Mouse (Mus musculus) granulocyte monocyte progenitor cell, adult 5-6 weeks (primary cell): ENCODE results near the gene Pak7. TPM values are rescaled to one million over a fixed set of nuclear protein-coding genes. Genes with fewer than 3 reads are reported as not detected.
"Not testable (repeated sequence)": the region's sequence is repeated elsewhere in the genome, so short reads cannot be mapped to it uniquely, and the experiment has no call there.

ENCODE experiments used
- ATAC-seq: replicated peaks from 2 replicates; pipeline ENCODE4 v1.8.0; 2016; ENCODE audit warnings: mild to moderate bottlenecking, moderate TSS enrichment, inconsistent platforms; ENCODE audit not compliant: poor library complexity, severe bottlenecking
- total RNA-seq, 2 experiments: library from RNA; stranded (forward) in 1 of 2; stranded (reverse) in 1 of 2; fragments of 200-712, 200-1000 nt in 1 of 2; fragments of >200 nt in 1 of 2; fragmentation: Nextera tagmentation in 1 of 2; gene quantifications; 2 replicates each; pipeline ENCODE4 v1.2.3; 2014 to 2017

The Pak7 gene
- not detected in 2 replicates for total RNA-seq (2014; fragmentation: Nextera tagmentation)
- total RNA-seq (2017), result not detected in 2 replicates

DNA sequence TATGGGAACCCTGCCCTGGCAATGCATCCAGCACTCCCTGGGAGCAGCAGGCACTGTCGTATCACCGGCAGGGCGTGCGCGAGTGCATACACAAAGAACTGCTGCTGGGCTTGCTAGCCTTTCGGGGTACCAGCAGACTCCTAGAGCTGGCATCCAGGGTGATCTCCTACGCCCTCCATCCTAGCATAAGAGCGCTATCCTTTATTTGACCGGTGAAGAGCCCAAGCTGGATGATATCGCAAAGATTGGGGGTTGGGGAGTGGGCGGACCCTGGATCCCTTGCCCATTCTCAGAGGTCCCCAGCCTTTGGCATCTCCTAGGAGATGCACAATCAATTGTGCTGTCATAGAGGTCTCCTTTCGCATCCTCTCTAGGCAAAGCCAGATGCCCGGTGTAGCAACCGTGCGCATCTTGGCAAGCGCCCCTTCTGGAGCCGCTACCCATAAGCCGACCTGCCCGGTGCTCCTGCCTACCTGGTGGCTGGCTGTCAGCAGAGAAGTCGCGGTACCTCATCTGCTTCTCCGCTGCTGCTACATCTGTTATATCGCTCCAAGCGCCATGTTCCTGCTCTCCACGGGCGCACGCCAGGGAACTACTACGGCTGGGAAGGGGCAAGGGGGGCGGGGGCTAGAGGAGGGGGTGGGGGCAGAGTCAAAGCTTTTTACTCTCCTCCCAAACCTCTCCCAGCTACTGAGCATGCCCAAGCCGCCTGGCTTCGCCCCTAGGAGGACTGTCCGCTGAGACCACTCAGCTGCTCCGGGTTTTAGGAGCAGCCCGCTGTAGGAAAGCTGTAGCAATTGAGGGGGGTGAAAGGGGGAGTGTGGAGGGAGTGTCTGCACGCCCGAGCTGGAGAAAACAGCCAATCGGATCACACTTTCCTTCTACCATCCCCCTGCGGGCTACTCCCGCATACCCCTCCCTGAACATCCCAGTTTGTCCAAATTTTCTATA lies at the start of gene Pak7:
Gene Pak7 (minus strand): TSS at position 787 of the 951 bp plus-strand sequence.
- no peak for ATAC-seq

DNA sequence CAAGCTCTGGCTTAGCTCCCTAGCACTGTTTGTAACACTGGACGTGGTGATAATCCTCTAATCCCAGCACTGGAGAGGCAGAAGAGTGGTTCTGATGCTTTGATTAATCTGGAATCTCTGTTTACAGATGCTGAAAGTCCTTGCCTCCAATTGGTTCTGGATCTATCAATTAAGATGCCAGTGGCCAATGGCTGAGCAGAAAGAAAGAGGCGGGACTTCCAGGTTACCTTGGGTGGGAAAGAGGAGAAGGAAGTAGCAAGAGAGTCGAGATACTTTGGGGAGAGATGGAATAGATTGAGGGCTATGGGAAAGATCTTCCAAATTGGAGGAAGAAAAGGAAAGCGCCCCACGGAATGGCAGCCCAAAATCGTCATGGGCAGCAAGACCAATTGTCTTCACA lies 37.8 kb upstream of the Pak7 start:
- ATAC-seq, result no peak

DNA sequence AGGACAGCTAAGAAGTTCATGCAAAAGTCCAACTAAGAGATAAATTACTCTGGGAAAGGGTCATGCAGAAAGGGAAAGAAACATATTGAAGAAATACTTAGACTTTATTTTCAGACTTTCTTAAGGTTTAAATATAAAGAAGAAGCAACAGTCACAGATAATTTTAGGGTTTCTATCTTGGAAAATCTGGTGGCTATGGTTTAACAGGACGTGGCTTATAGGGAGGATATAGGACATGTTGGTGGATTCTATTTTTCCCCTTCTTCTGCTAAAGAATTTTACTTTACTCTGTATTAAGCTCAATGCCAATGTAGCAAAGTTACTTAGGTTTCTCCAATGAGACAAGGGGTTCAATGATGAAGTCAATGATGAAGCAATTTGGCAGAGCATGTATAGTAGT lies 31.8 kb upstream of the Pak7 start:
- no peak for ATAC-seq

DNA sequence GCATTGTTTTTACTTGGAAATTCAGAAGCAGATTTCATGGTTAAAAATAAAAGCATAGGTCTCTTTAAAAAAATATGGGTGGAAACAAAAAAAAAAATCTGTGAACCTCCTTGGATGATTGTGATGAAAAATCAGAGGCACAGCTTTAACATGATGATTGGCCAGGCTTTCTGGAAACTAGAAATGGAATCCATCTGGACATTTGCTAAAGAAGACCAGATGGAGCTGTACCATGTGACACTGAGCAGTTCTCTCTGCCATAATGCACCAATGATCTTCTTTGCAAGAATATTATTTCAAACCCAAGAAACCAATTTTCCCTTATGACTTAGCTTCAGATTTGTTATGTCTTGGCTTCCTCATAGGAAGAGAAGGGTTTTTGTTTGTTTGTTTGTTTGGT lies 28.6 kb upstream of the Pak7 start:
- no peak for ATAC-seq

DNA sequence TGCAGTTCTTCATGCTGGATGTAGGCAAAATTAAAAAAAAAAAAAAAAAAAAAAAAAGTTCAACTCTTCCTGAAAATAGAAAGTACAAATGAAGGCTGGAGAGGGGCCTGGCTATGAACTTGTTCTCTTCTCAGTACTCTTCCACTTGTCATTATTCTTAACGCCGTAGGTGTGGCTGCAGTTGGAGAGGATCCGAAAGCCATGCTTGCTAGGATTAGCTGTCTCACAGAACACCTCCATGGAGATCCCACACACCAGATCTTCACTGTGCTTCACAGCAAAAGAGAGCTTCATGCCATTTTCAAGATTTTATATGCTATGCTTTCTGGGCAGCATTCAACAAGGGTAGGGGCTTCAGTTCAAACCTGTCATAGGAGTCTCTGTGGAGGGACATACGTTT lies 14.8 kb upstream of the Pak7 start:
- no peak for ATAC-seq

DNA sequence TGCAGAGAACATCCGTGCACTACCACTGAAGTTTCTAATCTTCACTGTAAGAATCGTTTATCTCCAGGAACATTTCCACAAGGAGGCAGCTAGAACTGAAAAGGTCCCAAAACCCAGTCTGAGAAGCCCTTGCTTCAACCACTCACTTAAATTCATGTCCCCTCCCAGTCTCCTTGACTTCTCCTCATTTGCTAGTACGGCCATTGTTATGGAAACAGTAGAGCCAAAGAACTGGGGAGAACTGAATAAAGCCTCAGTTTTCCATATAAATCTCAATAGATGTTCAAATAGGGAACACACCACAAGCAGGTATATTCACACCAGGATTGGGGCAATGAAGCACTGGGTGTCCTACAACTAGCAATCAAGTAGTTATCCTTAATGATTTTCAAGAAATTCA lies 12.4 kb downstream of the Pak7 start:
- no peak for ATAC-seq

DNA sequence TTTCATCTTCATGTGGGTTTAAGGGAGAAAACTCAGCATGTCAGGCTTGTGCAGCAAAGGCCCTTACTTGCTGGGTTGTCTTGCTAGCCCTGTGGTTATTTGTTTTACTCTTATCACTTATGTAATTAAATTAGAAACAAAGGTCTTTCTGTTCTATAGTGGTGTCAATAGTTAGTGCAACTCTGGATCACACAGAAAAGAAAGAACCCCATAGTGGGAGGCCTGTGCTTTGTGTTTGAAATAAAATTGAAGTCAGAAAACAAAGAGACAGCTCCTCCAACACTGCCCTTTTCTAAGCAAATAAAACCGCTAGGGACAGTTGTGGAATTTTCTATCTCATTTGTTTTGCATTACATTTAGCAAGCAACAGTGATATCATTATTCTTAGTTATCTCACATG lies 15.4 kb downstream of the Pak7 start:
- no peak for ATAC-seq

DNA sequence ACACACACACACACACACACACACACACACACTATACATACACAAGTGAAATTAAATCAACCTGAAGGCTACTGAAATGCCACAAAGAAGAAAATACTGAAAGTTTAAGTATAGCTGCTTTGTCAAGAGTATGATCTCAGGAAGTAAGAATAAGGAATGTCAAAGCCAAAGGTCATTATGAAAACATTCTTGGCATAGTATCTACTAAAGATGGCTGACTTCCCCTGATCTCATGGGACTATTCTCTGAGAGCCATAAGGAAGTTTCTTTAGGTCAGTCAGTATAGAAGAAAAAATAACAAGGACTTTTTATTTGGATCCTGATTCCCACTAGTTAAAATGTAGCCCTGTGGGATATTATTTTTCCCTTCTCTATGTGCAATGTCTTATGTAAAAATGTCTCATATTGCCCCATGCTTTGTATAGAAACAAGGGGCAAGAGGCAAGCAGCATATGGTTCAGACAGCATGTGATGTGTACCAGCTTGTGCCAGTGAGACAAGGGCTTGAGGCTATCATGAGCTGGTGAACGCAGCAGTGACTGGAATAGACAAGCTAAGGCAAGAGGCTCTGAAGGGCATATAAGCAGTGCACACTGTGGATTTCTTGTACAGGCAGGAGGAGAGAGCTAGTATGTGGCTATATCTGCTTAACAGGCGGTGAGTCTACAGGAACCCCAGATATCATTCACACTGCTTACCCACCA lies 36.2 kb downstream of the Pak7 start:
- ATAC-seq, result no peak

DNA sequence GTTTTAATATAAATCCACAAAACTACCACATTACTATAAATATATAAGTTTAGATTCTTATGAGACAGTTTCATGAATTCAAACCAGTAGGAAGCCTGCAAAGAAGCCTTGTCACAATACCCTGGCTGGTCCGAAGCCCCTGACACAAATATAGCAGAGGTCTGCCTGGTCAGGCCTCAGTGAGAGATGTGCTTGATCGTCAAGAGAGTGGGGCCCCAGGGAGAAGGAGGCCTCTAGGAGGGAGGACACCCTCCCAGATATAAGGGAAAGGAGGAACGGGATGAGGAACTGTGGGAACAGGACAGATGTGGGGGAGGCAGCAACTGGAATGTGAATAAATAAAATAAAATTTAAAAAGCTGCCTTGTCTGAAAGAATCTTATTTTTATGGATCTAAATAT lies 37.3 kb downstream of the Pak7 start:
- no peak for ATAC-seq

DNA sequence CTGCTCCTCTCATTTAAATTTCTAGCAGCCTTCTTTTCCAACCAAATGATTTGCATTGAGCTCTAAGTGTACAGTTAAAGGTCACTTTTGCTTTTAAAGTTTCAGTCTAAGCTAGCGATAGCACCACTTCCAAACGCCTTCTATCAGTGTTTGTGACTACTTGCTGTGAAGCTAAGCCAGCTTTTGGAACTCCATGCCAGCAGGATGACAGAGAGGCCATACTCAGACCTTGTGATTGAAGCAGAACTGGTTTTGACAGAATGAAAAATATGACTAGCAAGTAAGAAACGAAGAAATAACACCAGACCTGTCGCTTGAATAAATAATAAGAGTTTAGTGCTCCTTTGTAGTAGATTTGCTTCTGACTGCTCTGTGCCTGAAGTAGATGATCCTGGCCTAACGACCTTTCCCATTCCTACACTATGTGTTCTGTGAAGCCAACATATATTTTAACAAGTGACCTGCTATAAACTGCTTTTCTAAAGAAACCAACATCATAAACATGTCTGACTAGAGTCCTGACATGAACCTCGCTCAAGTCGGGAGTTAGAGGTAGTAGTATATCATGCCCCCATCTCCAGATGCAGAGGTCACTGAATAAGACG lies 38.0 kb downstream of the Pak7 start:
- ATAC-seq, result no peak

DNA sequence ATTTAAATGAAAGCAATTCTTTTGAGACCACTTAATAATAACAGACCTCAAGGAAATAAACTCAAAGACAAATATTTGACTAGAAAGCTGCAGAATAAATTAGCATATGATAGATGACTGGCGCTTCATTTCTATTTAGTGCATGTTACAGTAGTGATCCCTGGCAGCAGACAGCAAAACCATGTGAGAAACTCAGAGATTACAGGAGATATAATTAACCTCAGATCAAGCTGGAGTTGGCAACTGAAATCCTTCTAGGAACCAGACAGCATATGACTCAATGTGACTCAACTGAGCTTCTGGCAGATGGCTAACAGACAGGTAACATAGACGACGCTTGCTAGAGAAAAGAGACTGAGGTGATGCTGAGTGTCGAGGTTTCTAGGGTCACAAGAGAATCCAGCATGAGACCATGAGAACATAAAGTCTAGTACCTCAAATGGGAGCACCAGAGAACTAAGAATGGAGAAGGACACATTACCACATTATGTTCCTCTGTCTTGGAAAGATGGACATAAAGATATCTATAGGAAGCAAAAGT lies 43.5 kb downstream of the Pak7 start:
- not testable (repeated sequence) for ATAC-seq

DNA sequence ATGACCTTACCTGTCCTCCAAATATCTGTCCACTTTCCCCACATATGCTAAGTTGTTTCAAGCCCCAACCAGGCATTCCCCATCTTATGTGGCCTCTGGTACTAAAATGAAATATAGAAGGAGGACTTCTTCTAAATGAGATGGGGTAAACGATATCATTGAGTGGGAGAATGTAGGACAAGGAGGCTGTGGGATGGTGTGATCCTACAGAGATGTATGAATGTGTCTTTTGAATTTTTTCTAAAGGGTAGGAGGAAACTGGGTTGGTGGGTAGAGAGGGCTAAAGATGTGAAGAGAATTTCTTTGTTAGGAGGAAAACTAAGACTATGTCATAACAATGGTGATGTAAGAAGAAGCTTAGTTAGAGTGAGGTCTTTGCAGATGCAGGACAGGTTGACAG lies 57.8 kb downstream of the Pak7 start:
- ATAC-seq, result no peak

DNA sequence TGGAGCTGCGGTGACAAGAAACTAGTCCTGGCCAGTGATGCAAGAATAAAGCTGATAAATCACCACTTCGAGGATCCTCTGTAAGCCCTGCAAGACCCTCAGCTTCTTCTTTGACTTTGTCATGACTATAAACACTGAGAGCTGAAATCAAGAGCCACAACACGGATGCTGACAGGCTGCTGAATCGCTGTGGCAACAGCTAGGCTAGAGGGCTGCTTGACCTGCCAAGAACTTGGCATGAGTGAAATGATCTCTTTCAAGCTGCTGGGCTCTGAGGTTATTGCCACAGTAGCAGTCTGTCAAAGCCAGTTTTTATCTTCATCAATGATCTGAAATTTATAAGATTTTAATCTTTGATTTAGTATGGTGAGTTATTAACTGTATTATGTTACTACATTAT lies 62.1 kb downstream of the Pak7 start:
- no peak for ATAC-seq

DNA sequence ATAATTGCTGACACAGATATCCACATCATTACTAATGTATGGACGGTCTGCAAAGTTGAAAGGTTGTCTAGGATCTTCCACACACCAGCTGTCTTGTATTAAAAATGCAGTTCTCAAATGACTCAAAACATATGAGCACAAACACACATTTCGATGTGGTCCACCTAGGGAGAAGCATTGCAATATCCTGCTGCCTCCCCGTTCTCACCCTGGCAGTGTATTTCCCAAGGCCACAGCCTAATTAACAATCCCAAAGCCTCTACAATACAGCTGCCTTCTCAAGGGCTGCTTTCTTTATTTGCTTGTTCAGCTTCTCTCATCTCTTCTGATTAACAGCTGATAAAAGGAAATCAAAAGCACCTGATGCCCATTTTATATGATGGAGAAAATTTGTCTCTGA lies 78.5 kb downstream of the Pak7 start:
- no peak for ATAC-seq

DNA sequence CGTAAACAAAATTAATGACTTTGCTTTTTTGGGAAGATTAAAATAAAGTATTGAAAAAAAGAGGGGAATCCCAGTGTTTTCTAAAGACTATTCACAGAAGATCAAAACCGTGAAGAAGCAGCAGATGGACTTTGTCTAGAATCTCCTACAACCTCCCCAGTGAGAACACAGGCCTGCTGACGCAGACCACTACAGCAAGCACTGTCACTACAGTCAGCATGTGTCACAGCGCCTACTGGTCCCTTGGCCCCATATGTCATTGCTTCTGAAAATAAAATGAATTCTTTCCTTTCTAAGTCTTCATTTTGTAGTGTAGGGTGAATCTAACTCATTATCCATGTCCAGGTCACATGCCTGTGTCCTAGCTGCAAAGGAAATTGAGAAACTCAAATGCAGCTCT lies 79.0 kb downstream of the Pak7 start:
- no peak for ATAC-seq

DNA sequence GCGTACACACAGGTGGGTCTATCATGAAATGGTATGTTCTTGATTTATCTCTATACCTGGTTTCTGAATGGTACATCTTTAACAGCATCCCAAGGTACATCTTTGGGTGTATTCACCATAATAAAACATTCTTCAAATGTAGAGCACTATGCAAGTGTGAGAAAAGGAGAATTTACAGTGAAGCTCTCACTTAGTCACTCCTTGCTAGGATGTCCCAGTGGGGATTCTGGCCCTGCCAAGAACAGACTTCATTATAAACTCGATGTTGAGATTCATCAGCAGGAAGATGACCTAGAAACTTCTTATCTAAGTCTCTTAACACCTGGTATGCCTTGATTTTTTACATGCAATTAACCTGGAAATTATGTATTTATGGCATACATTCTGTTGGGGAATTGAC lies 85.6 kb downstream of the Pak7 start:
- no peak for ATAC-seq

DNA sequence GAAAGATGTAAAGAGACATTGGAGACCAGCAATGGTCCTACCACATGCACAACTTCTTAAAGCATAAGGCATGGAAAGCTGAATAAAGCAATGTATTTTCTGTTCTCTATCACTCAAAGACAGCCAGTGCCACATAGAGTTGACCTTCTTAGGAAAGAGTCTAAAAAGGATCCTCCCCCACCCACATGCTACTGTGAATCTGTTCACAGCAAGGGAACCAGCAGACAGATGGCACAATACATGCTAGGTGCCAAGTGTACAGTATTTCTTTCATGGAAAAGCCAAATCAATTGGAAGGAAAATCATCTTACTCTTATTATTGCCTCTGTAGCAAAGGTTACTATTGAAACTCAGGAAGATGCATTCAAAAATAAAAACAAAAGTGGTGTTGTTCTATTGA lies 86.4 kb downstream of the Pak7 start:
- no peak for ATAC-seq

DNA sequence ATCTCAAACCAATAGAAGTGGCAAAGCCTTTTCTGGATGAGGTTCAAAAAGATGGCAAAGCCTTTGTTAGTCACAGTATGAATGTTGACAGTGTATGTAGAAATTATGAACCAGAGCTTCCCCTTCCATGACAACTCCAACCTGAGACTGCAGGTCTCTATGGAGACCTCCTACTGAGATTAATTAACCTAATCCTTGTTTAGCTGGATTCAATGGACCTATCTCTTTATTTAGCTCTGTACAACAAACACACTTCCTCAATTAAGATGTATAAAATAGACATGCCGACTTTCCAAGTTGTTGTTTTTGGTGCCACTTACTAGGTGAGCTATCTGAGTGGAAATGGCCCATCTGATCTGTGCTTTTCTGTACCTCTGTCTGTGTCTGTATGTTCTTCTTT lies 90.4 kb downstream of the Pak7 start:
- ATAC-seq, result no peak

DNA sequence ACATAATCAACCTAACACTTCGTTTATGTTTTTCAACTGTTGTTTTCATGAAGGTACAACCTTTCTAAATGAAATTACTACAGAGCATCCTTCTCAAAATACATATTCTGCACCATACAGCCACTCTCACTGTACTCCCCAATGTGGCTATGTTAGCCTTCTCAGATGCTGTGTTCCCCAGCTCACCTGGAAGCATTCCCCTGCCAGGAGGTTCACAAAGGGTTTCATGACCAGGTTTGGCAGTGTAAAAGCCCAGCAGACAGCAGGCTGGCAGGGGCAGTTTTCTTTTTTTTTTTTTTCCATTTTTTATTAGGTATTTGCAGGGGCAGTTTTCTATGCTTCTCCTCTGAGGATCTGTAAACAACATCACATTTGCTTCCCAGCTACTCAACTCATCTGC lies 105.7 kb downstream of the Pak7 start:
- no peak for ATAC-seq

DNA sequence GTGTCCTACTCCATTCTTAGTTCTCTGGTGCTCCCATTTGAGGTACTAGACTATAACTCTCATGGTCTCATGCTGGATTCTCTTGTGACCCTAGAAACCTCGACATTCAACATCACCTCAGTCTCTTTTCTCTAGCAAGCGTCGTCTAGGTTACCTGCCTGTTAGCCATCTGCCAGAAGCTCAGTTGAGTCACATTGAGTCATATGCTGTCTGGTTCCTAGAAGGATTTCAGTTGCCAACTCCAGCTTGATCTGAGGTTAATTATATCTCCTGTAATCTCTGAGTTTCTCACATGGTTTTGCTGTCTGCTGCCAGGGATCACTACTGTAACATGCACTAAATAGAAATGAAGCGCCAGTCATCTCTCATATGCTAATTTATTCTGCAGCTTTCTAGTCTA lies 145.8 kb downstream of the Pak7 start:
- not testable (repeated sequence) for ATAC-seq

DNA sequence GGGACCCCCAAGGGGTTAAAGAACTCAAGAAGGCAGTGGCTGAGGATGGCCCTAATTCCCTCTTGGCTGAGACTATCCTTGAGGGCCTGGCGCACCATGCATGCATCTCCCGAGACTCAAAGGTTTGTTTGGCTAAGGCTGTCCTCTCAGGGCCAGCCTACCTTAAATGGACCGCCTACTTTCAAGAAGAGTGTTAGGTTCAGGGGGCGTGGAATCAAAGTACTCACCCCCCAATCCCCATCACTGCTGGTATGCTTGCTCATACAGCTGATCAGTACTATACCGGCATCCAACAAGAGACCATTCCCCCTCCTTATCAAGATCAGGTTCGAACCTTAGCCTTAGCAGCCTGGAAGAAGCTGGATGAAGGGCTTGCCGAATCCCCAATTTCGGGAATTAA lies 156.5 kb downstream of the Pak7 start:
- ATAC-seq, result no peak
